Mouse (Mus musculus): ENCODE measurements around the gene Tomm22.

DNA sequence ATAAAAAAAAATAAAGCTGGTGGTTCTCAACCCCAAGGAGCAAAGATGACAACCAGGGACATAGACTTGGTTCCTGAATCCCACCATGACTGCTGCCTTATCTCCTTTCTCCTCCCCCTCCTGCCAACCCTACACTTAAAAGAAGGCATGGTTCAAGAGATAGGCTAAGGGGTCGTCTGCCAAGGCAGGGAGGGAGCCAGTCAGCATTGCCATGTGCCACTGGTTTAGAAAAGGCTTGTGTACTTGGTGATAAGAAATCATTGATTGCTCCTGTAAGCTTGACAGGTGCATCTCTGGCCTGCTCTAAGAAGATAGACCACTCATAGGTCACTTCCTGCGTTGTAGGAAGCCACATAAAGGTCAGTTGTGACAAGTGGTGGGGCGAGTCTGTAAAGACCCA lies 24.9 kb downstream of the Tomm22 start:
- no peak for TF ChIP-seq CTCF (IDR thresholded peaks at IDR 0.05; ENCODE audit: borderline replicate concordance, control insufficient read depth, extremely low read depth, insufficient read depth, low read length, poor library complexity)
- TF ChIP-seq POLR2A (IDR thresholded peaks at IDR 0.05; ENCODE audit: control insufficient read depth, extremely low read depth, insufficient read depth, low read length, poor library complexity), result no peak
